7 mouse cellular contexts compared by ENCODE assay signal in genomic region chr12:86077736-86078135, GRCm38 (mm10). TPM values are rescaled to one million over a fixed set of nuclear protein-coding genes. Genes with fewer than 3 reads are reported as not detected.
DNase-seq lines count a peak whose midpoint lies in the region; ATAC-seq lines count a peak whose summit lies in the region.

No protein-coding gene starts in this region.

- peak; percentile 24 for DNase-seq in retina, embryonic 14.5 days (ENCODE audit: low spot score)
- DNase-seq in retina, postnatal 1 day = no peak
- DNase-seq in embryonic facial prominence, embryonic 14.5 days (ENCODE audit: low spot score) = no peak
- no peak for DNase-seq in adrenal gland, adult 18-20 months (ENCODE audit: low spot score in 2 of 2)

- H3K27me3 ChIP-seq in embryonic facial prominence, embryonic 14.5 days (replicated peaks; ENCODE audit: control insufficient read depth, insufficient read depth, low read length) = no peaks in the 10 kb centered on the region
- 0 out of 2 replicates have a peak, but pooled peaks cover 2% of the 10 kb centered on the region for H3K27me3 ChIP-seq in intestine, embryonic 15.5 days (replicated peaks)
- H3K27me3 ChIP-seq in neural tube, embryonic 12.5 days (replicated peaks) = no peaks in the 10 kb centered on the region

- H3K9ac ChIP-seq in embryonic facial prominence, embryonic 14.5 days (ENCODE audit: low read depth, low read length) = peak overlapping the region; percentile 81
- peak overlapping the region; percentile 54 for H3K9ac ChIP-seq in intestine, embryonic 15.5 days
- H3K9ac ChIP-seq in neural tube, embryonic 12.5 days = peak overlapping the region; percentile 43

- 0 out of 2 replicates have a peak, but pooled peaks cover 4% of the 10 kb centered on the region for H3K36me3 ChIP-seq in embryonic facial prominence, embryonic 14.5 days (ENCODE audit: control insufficient read depth, insufficient read depth, low read length)
- H3K36me3 ChIP-seq in intestine, embryonic 15.5 days = no peaks in the 10 kb centered on the region
- H3K36me3 ChIP-seq in neural tube, embryonic 12.5 days = no peaks in the 10 kb centered on the region

- H3K4me1 ChIP-seq in embryonic facial prominence, embryonic 14.5 days (ENCODE audit: control insufficient read depth, insufficient read depth, low read length) = peaks cover 9% of the 10 kb centered on the region
- H3K4me1 ChIP-seq in intestine, embryonic 15.5 days (replicated peaks) = peaks cover 8% of the 10 kb centered on the region; the same call in 1 of the 2 replicates
- peaks cover 30% of the 10 kb centered on the region for H3K4me1 ChIP-seq in neural tube, embryonic 12.5 days

- ATAC-seq in embryonic facial prominence, embryonic 14.5 days (ENCODE audit: low read depth) = no peak
- ATAC-seq in intestine, embryonic 15.5 days = no peak
- no peak for ATAC-seq in neural tube, embryonic 12.5 days (ENCODE audit: low FRiP score, low read depth)
- no peak for ATAC-seq in megakaryocyte progenitor cell, adult 5-6 weeks (replicated peaks; ENCODE audit: poor library complexity)

- H3K9me3 ChIP-seq in embryonic facial prominence, embryonic 14.5 days (ENCODE audit: control insufficient read depth, low read length) = no peaks in the 10 kb centered on the region
- no peaks in the 10 kb centered on the region for H3K9me3 ChIP-seq in intestine, embryonic 15.5 days
- no peaks in the 10 kb centered on the region for H3K9me3 ChIP-seq in neural tube, embryonic 12.5 days

- H3K27ac ChIP-seq in embryonic facial prominence, embryonic 14.5 days (replicated peaks; ENCODE audit: low read depth, low read length) = peak overlapping the region; percentile 98
- peak overlapping the region; percentile 93 for H3K27ac ChIP-seq in intestine, embryonic 15.5 days
- H3K27ac ChIP-seq in neural tube, embryonic 12.5 days = no peak overlapping the region

- peak overlapping the region; percentile 72 for H3K4me2 ChIP-seq in embryonic facial prominence, embryonic 14.5 days (ENCODE audit: low read depth, low read length)
- H3K4me2 ChIP-seq in intestine, embryonic 15.5 days (replicated peaks) = peak overlapping the region; percentile 92
- H3K4me2 ChIP-seq in neural tube, embryonic 12.5 days (replicated peaks) = peak overlapping the region; percentile 76

- WGBS in embryonic facial prominence, embryonic 14.5 days = 10% methylated on average over 11 of the region's 11 CpGs
- WGBS in intestine, embryonic 15.5 days = 23% methylated on average over 11 of the region's 11 CpGs
- whole genome bisulfite sequencing in neural tube, embryonic 12.5 days = 25% methylated on average over 11 of the region's 11 CpGs

- peak overlapping the region; percentile 52 for H3K4me3 ChIP-seq in embryonic facial prominence, embryonic 14.5 days (ENCODE audit: low read depth, low read length)
- peak overlapping the region; percentile 52 for H3K4me3 ChIP-seq in intestine, embryonic 15.5 days (replicated peaks)
- peak overlapping the region; percentile 9 for H3K4me3 ChIP-seq in neural tube, embryonic 12.5 days

RNA-seq across cellular contexts. Expression of gene Tgfb3, which starts 1.1 kb away (rescaled TPM):
- polyA plus RNA-seq in embryonic facial prominence, embryonic 14.5 days (2014; fragmentation: Nextera tagmentation; extraction: Ambion mirVana) = 59.4 and 61.8 TPM in 2 replicates
- polyA plus RNA-seq in intestine, embryonic 15.5 days (2015; fragmentation: Nextera tagmentation; extraction: Ambion mirVana) = 22.8 and 23.4 TPM in 2 replicates
- 12.1 and 13.3 TPM in 2 replicates for polyA plus RNA-seq in neural tube, embryonic 12.5 days (2016; fragmentation: Nextera tagmentation; extraction: Ambion mirVana)
- 10 to 100 TPM in 1 of 2 experiments, 1 to 10 TPM in 1; 8.7 to 13.7 TPM for total RNA-seq in adrenal gland, adult 18-20 months (2021)
- not detected in 2 replicates for total RNA-seq in megakaryocyte progenitor cell, adult 5-6 weeks (2015)
- 0.17 TPM in 1 of 2 replicates, not detected in the other for total RNA-seq in megakaryocyte progenitor cell, adult 5-6 weeks (2017)

RNA-seq across cellular contexts. Expression of gene Ift43, which starts 4.6 kb away (rescaled TPM):
- polyA plus RNA-seq in embryonic facial prominence, embryonic 14.5 days (2014; fragmentation: Nextera tagmentation; extraction: Ambion mirVana) = 79.2 and 80.3 TPM in 2 replicates
- polyA plus RNA-seq in intestine, embryonic 15.5 days (2015; fragmentation: Nextera tagmentation; extraction: Ambion mirVana) = 69.2 and 73.7 TPM in 2 replicates
- 81.3 and 84.2 TPM in 2 replicates for polyA plus RNA-seq in neural tube, embryonic 12.5 days (2016; fragmentation: Nextera tagmentation; extraction: Ambion mirVana)
- 10 to 100 TPM; 22.6 to 26.2 TPM for total RNA-seq in adrenal gland, adult 18-20 months (2021)
- total RNA-seq in megakaryocyte progenitor cell, adult 5-6 weeks (2015) = 0.57 TPM in 1 of 2 replicates, not detected in the other
- total RNA-seq in megakaryocyte progenitor cell, adult 5-6 weeks (2017) = 1.2 TPM in 1 of 2 replicates, not detected in the other
